Mouse (Mus musculus): ENCODE data around the gene Faf1. TPM values are rescaled to one million over a fixed set of nuclear protein-coding genes. Genes with fewer than 3 reads are reported as not detected.

Gene Faf1
- polyA plus RNA-seq, 1 experiment from 2014 or later, result 46.1 TPM

GRCm38 (mm10) chr4:109884333-109884732, 207.9 kb downstream of the Faf1 start:
- Histone ChIP-seq H3K27ac (no peak overlapping the region), H3K9ac (no peak overlapping the region), H3K4me3 (no peak overlapping the region), H3K4me2 (replicated peaks) (no peak overlapping the region), H3K36me3 (peaks cover 3% of the 10 kb centered on the region; the same call in 1 of the 2 replicates), H3K4me1 (no peaks in the 10 kb centered on the region), H3K27me3 (replicated peaks) (no peaks in the 10 kb centered on the region), H3K9me3 (no peaks in the 10 kb centered on the region)
- ATAC-seq (ENCODE audit: low FRiP score, low read depth), result no peak
- WGBS, result 37% methylated on average over 4 of the region's 4 CpGs

GRCm38 (mm10) chr4:109887856-109888357, 211.5 kb downstream of the Faf1 start:
- H3K4me3 ChIP-seq, result no peak overlapping the region
- H3K36me3 ChIP-seq, result peaks cover 13% of the 10 kb centered on the region; the same call in 1 of the 2 replicates
- WGBS, result 90% methylated on average over 6 of the region's 6 CpGs
- no peak overlapping the region for H3K4me2 ChIP-seq (replicated peaks)
- no peak for ATAC-seq (ENCODE audit: low FRiP score, low read depth)
- no peaks in the 10 kb centered on the region for H3K4me1 ChIP-seq
- H3K9me3 ChIP-seq, result no peaks in the 10 kb centered on the region
- no peak overlapping the region for H3K27ac ChIP-seq
- no peaks in the 10 kb centered on the region for H3K27me3 ChIP-seq (replicated peaks)
- no peak overlapping the region for H3K9ac ChIP-seq

GRCm38 (mm10) chr4:109897810-109898566, 221.6 kb downstream of the Faf1 start:
- Histone ChIP-seq H3K36me3 (no peaks in the 10 kb centered on the region), H3K9ac (no peak overlapping the region), H3K4me3 (no peak overlapping the region), H3K4me2 (replicated peaks) (no peak overlapping the region), H3K27ac (no peak overlapping the region), H3K9me3 (no peaks in the 10 kb centered on the region), H3K4me1 (no peaks in the 10 kb centered on the region), H3K27me3 (replicated peaks) (no peaks in the 10 kb centered on the region)
- WGBS, result 95% methylated on average over 6 of the region's 6 CpGs
- ATAC-seq (ENCODE audit: low FRiP score, low read depth), result no peak

- Histone ChIP-seq H3K4me3 (no peak overlapping the region), H3K4me1 (no peaks in the 10 kb centered on the region), H3K27me3 (replicated peaks) (no peaks in the 10 kb centered on the region), H3K9ac (no peak overlapping the region), H3K9me3 (no peaks in the 10 kb centered on the region), H3K36me3 (no peaks in the 10 kb centered on the region), H3K27ac (no peak overlapping the region), H3K4me2 (replicated peaks) (no peak overlapping the region)
- 84% methylated on average over 2 of the region's 2 CpGs for WGBS
- ATAC-seq (ENCODE audit: low FRiP score, low read depth), result no peak
Measured at GRCm38 (mm10) chr4:109901076-109901475, 224.7 kb downstream of the Faf1 start.

- Histone ChIP-seq H3K4me2 (replicated peaks) (no peak overlapping the region), H3K9ac (no peak overlapping the region), H3K36me3 (no peaks in the 10 kb centered on the region), H3K4me3 (no peak overlapping the region), H3K27me3 (replicated peaks) (no peaks in the 10 kb centered on the region), H3K27ac (no peak overlapping the region), H3K9me3 (no peaks in the 10 kb centered on the region), H3K4me1 (no peaks in the 10 kb centered on the region)
- WGBS, result 97% methylated on average over 3 of the region's 3 CpGs
- no peak for ATAC-seq (ENCODE audit: low FRiP score, low read depth)
Measured at GRCm38 (mm10) chr4:109904487-109904886, 228.1 kb downstream of the Faf1 start.

GRCm38 (mm10) chr4:109929058-109929457, 252.7 kb downstream of the Faf1 start:
- ATAC-seq (ENCODE audit: low FRiP score, low read depth), result no peak
- H3K27me3 ChIP-seq (replicated peaks), result no peaks in the 10 kb centered on the region
- H3K27ac ChIP-seq, result no peak overlapping the region
- 89% methylated on average over 1 of the region's 1 CpGs for WGBS
- H3K4me1 ChIP-seq, result no peaks in the 10 kb centered on the region
- H3K4me3 ChIP-seq, result no peak overlapping the region
- no peaks in the 10 kb centered on the region for H3K36me3 ChIP-seq
- H3K9ac ChIP-seq, result no peak overlapping the region
- no peaks in the 10 kb centered on the region for H3K9me3 ChIP-seq
- H3K4me2 ChIP-seq (replicated peaks), result no peak overlapping the region

GRCm38 (mm10) chr4:109930445-109930844, 254.1 kb downstream of the Faf1 start:
- Histone ChIP-seq H3K9ac (no peak overlapping the region), H3K4me1 (no peaks in the 10 kb centered on the region), H3K36me3 (0 out of 2 replicates have a peak, but pooled peaks cover under 1% of the 10 kb centered on the region), H3K27ac (no peak overlapping the region), H3K9me3 (no peaks in the 10 kb centered on the region), H3K27me3 (replicated peaks) (no peaks in the 10 kb centered on the region), H3K4me2 (replicated peaks) (no peak overlapping the region), H3K4me3 (no peak overlapping the region)
- no peak for ATAC-seq (ENCODE audit: low FRiP score, low read depth)
- 88% methylated on average over 1 of the region's 1 CpGs for WGBS

- no peak overlapping the region for H3K27ac ChIP-seq
- H3K9ac ChIP-seq, result no peak overlapping the region
- no peak for ATAC-seq (ENCODE audit: low FRiP score, low read depth)
- no peaks in the 10 kb centered on the region for H3K27me3 ChIP-seq (replicated peaks)
- WGBS, result 73% methylated on average over 1 of the region's 1 CpGs
- peaks cover 4% of the 10 kb centered on the region; the same call in 1 of the 2 replicates for H3K36me3 ChIP-seq
- no peaks in the 10 kb centered on the region for H3K4me1 ChIP-seq
- no peaks in the 10 kb centered on the region for H3K9me3 ChIP-seq
- H3K4me2 ChIP-seq (replicated peaks), result no peak overlapping the region
- no peak overlapping the region for H3K4me3 ChIP-seq
Measured at GRCm38 (mm10) chr4:109930935-109931334, 254.5 kb downstream of the Faf1 start.

- 92% methylated on average over 3 of the region's 3 CpGs for WGBS
- no peak overlapping the region for H3K9ac ChIP-seq
- no peak overlapping the region for H3K4me3 ChIP-seq
- no peaks in the 10 kb centered on the region for H3K9me3 ChIP-seq
- ATAC-seq (ENCODE audit: low FRiP score, low read depth), result no peak
- no peak overlapping the region for H3K4me2 ChIP-seq (replicated peaks)
- H3K27ac ChIP-seq, result no peak overlapping the region
- peaks cover 4% of the 10 kb centered on the region; the same call in 1 of the 2 replicates for H3K36me3 ChIP-seq
- H3K27me3 ChIP-seq (replicated peaks), result no peaks in the 10 kb centered on the region
- no peaks in the 10 kb centered on the region for H3K4me1 ChIP-seq
Measured at GRCm38 (mm10) chr4:109936557-109936956, 260.2 kb downstream of the Faf1 start.

GRCm38 (mm10) chr4:109939291-109939690, 262.9 kb downstream of the Faf1 start:
- no peak overlapping the region for H3K9ac ChIP-seq
- no peaks in the 10 kb centered on the region for H3K9me3 ChIP-seq
- H3K27ac ChIP-seq, result no peak overlapping the region
- peaks cover 4% of the 10 kb centered on the region; the same call in 1 of the 2 replicates for H3K36me3 ChIP-seq
- no peak for ATAC-seq (ENCODE audit: low FRiP score, low read depth)
- no peak overlapping the region for H3K4me2 ChIP-seq (replicated peaks)
- no peak overlapping the region for H3K4me3 ChIP-seq
- H3K4me1 ChIP-seq, result no peaks in the 10 kb centered on the region
- H3K27me3 ChIP-seq (replicated peaks), result no peaks in the 10 kb centered on the region

- ATAC-seq (ENCODE audit: low FRiP score, low read depth), result no peak
- no peaks in the 10 kb centered on the region for H3K4me1 ChIP-seq
- H3K27me3 ChIP-seq (replicated peaks), result no peaks in the 10 kb centered on the region
- no peak overlapping the region for H3K9ac ChIP-seq
- no peaks in the 10 kb centered on the region for H3K9me3 ChIP-seq
- no peak overlapping the region for H3K4me3 ChIP-seq
- no peak overlapping the region for H3K27ac ChIP-seq
- H3K36me3 ChIP-seq, result no peaks in the 10 kb centered on the region
- no peak overlapping the region for H3K4me2 ChIP-seq (replicated peaks)
- WGBS, result 96% methylated on average over 1 of the region's 1 CpGs
Measured at GRCm38 (mm10) chr4:109945554-109945953, 269.2 kb downstream of the Faf1 start.

GRCm38 (mm10) chr4:109949307-109949706, 272.9 kb downstream of the Faf1 start:
- H3K27me3 ChIP-seq (replicated peaks), result no peaks in the 10 kb centered on the region
- H3K9ac ChIP-seq, result no peak overlapping the region
- ATAC-seq (ENCODE audit: low FRiP score, low read depth), result no peak
- no peak overlapping the region for H3K27ac ChIP-seq
- no peak overlapping the region for H3K4me2 ChIP-seq (replicated peaks)
- H3K4me3 ChIP-seq, result no peak overlapping the region
- H3K36me3 ChIP-seq, result no peaks in the 10 kb centered on the region
- no peaks in the 10 kb centered on the region for H3K9me3 ChIP-seq
- no peaks in the 10 kb centered on the region for H3K4me1 ChIP-seq
- 96% methylated on average over 3 of the region's 3 CpGs for WGBS

- Histone ChIP-seq H3K9ac (no peak overlapping the region), H3K4me2 (replicated peaks) (no peak overlapping the region), H3K27ac (no peak overlapping the region), H3K27me3 (replicated peaks) (no peaks in the 10 kb centered on the region), H3K4me1 (no peaks in the 10 kb centered on the region), H3K9me3 (no peaks in the 10 kb centered on the region), H3K36me3 (no peaks in the 10 kb centered on the region), H3K4me3 (no peak overlapping the region)
- WGBS, result 94% methylated on average over 1 of the region's 1 CpGs
- no peak for ATAC-seq (ENCODE audit: low FRiP score, low read depth)
Measured at GRCm38 (mm10) chr4:109953509-109953908, 277.1 kb downstream of the Faf1 start.

All from neural tube, embryonic 12.5 days (tissue).